Mouse (Mus musculus) heart, postnatal 36 days (tissue): ENCODE data around the gene Ikzf3. TPM values are rescaled to one million over a fixed set of nuclear protein-coding genes. Genes with fewer than 3 reads are reported as not detected.

Experiments used
- DNase-seq, 2 experiments: peaks; one replicate each; pipeline ENCODE4 v3.0.0; 2021 to 2022
- intact Hi-C: fragments of 180-260 bp; cut with DNase I; formaldehyde crosslinking; loops from one replicate; pipeline ENCODE4 v1.15.1; 2025
- total RNA-seq, 2 experiments: library from RNA; stranded (reverse); gene quantifications; 2 replicates each; pipeline ENCODE4 v1.2.3; 2021

Gene Ikzf3
- under 1 TPM; 0.44 to 0.84 TPM for total RNA-seq

DNA sequence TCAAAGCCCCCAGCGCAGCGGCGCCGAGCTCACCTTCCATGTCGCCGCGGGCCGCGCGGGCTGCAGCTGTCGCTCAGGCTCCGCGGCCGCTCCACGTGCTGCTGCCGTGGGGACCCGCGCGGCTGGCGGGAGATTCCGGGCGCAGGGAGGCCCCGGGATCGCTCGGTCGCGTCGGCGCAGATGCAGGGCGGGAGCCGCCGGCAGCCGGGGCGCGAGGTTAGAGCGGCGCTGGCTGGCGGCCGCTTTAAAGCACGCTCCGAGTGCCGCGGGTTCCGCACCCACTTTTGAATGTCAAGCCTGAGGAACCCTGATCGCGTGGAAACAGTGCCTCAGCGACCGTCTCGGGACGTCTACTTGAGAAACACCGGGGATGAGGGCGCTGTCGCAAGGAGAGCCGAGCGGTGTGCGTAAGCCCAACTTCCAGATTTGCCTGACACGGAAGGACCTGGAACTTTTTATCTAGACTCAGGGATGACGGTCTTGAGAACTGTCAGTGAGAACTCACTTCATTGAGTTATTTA, at the start of gene Ikzf3:
Gene Ikzf3 (minus strand): TSS at position 321 of the 521 bp plus-strand sequence.
- intact Hi-C loops, result no loop called here
- DNase-seq, result peak; percentile 14 to 40

DNA sequence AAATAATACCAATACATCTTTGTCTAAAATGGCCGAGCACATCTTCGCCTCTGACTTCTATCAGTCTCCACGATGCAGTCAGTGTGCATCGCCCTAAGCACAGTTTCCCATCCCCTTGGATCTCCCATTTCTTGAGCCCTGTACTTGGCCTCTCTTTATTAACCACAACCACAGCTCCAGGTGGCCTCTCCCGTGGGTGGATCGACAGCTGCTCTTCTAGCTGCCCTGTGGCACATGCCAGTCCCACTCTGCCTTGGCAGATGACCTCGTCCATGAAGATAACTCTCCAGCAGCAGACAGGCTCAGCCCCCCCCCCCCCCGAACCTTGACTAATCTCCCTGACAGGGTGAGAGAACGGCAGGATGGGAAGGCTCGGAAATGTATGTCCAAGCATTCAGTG, 49.6 kb upstream of the Ikzf3 start:
- DNase-seq, result no peak
- intact Hi-C loops, result no loop called here

GRCm38 (mm10) chr11:98595021-98595420, 49.2 kb upstream of the Ikzf3 start:
- no peak for DNase-seq
- intact Hi-C loops, result no loop called here

- no peak for DNase-seq
- intact Hi-C loops, result no loop called here
Observed at GRCm38 (mm10) chr11:98590548-98591445, 45.0 kb upstream of the Ikzf3 start.

- DNase-seq, result no peak
- intact Hi-C loops, result loop anchor here (5.0 kb wide), 1 partner anchor 132 kb away; no protein-coding TSS in a partner anchor
Observed at GRCm38 (mm10) chr11:98589306-98589705, 43.5 kb upstream of the Ikzf3 start.

GRCm38 (mm10) chr11:98588833-98589281, 43.0 kb upstream of the Ikzf3 start:
- DNase-seq, result peak in 1 of 2 experiments; percentile 29

DNA sequence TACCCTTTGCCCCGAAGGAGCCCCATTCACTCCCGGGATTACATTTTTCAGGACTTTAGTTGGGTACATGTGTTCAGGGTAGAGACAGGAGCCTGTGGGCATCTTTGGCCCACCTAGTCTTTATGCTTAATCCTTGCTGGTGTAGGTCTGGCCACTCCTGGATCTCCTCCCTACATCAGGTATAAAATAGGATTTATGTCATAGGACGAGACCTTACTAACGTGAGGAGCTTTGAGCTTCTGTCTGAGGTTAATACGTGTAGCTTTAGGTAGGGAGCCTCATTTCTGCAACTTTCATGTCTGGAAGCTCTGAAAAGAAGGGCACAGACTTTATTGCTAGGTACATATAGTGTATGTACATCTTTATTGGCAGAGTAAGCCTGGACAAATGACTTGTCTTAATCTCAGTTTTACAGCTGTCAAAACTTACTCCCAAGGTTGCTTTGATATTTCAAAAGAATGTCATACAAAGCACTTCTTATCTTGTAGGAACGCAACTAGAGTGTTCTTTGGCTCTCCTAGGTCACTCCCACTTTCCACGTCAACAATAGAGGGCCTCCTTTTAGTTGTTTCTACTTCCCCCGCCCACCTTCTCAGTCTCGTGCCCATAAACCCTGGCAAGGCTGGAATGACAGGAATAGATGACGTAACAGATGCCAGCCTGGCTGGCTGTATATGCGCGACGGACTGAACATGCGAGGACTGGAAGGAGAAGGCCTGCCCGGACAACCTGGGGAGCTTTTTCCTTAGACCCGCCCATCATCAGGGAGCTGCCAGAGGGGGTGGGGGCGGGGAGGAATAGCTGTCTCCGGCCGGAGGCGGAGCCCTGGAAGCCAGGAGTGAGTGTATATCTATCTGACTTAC, 42.1 kb upstream of the Ikzf3 start:
- intact Hi-C loops, result loop anchor here (2.0 to 5.0 kb wide), 2 partner anchors 37 to 131 kb away; partner anchors contain the start of gene Zpbp2
- DNase-seq, result peak; percentile 79 to 86

More at GRCm38 (mm10) chr11:98588833-98589281, 43.0 kb upstream of the Ikzf3 start:
- intact Hi-C loops, result loop anchor here (5.0 kb wide), 1 partner anchor 132 kb away; no protein-coding TSS in a partner anchor

GRCm38 (mm10) chr11:98586892-98587563, 41.2 kb upstream of the Ikzf3 start, which contains the start of gene Ormdl3:
Gene Ormdl3, minus strand, starts transcription at chr11:98587368.
- intact Hi-C loops, result loop anchor here (2.0 to 5.0 kb wide), 2 partner anchors 36 to 130 kb away; partner anchors contain the start of gene Zpbp2
- DNase-seq, result peak; percentile 97

- peak; percentile 35 to 45 for DNase-seq
- intact Hi-C loops, result loop anchor here (2.0 to 5.0 kb wide), 2 partner anchors 35 to 129 kb away; partner anchors contain the start of gene Zpbp2
Observed at GRCm38 (mm10) chr11:98586087-98586891, 40.5 kb upstream of the Ikzf3 start.

- intact Hi-C loops, result loop anchor here (5.0 kb wide), 1 partner anchor 127 kb away; no protein-coding TSS in a partner anchor
- no peak for DNase-seq
Observed at GRCm38 (mm10) chr11:98584629-98585177, 38.9 kb upstream of the Ikzf3 start.

DNA sequence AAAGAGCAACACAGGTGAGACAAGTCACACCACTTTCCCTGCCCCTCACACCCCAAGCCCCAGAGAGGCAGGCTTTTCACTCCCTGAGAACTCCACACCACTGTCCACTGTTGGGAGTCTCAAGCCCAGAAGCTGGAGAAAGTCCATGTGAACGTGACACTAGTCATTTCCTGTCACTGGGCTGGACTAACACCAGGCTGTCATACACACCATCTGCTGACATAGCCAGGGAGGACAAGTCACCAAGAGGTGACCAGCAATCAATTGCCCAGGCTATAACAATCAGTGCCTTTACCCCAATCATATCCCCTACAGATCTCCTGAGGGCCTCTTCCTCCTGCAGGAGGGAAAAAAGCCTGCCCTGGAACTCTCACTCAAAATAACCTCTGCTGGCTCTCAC, 38.3 kb upstream of the Ikzf3 start:
- intact Hi-C loops, result no loop called here

GRCm38 (mm10) chr11:98583571-98583970, 37.7 kb upstream of the Ikzf3 start:
- no peak for DNase-seq
- intact Hi-C loops, result no loop called here

More for the DNA sequence above, 38.3 kb upstream of the Ikzf3 start:
- no peak for DNase-seq

- no peak for DNase-seq
- intact Hi-C loops, result no loop called here
Observed at GRCm38 (mm10) chr11:98583265-98583552, 37.4 kb upstream of the Ikzf3 start.

DNA sequence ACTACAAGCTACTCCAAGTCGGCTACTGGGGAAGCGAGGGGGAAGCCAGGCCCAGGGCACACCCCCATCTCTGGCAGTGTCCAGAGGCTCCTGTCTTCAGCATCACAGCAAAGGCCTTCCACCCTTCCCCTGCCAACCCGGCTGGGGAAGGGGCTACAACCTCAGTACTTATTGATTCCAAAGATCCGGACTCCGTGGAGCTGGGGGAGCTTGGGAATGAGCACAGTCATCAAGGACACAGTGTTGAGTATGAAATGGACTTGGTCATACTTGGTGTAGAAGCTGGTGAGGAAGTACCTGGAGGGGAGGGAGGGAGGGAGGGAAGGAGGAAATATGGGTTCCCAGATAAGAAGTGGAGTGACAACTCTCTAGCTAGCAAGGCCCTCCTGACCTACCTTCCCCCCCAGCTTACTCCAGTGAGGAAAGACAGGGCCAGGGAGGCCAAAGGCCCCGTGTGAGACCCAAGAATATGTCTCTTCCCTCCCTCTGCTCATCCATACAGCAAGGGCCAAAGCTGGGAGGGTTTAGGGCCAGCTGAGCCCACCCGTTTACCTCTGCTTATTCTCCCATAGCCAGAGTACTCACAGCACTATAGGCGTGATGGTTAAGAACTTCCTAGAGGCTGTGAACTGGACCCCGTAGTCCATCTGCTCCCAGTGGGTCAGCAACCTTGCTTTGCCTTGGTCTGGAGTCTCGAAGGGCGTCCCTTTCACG, 36.9 kb upstream of the Ikzf3 start:
- intact Hi-C loops, result no loop called here
- no peak for DNase-seq

DNA sequence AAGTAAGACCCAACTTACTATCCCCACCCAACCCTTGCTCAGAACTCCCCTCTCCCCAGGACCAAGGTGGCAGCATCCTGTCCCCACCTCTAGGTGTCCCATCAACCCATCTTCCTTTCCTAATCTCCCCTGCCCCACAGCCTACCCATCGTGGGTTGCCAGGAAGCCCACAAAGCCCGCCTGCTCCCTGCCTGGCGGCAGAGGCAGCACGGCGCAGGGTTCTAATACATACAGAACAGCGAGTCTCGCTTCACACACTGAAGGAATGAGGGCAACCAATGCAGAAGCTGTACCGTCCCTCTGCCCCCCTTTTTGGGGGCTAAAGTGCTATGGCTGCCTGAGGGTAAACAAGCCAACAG, 36.2 kb upstream of the Ikzf3 start:
- intact Hi-C loops, result no loop called here
- no peak for DNase-seq

DNA sequence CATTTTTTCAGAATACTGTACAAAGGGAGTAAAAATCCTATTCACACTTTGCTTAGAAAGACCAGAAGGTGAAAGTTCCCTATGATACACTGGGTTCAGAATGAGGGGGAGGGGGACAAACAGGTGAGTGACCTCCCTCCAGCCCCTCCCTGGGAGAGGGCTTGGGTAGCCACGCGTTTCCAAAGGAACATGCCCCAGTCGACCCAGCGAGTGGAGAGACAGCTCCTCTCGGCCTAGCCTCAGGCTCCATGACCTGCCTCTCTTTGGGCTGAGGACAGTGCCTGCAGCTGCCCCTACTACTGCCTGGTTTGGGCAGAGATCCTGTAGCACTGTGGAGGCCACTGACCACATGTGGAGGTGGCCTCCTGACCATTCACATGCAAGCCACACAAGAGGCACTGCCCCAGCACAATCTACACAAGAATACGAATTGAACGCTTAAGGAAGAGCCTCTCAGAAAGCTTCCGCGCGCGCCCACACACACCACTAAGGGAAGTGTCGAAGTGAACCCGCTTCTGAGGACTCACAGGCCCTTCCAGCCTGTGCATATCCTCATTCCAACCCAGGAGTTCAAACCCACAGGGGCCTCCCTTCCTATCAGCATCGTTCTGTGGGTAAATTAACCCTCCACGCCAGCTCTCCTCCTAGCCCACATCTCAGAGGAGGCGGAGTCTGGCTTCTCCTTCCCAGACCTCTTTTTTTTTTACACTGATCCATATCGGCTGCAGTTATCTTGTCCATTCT, 35.6 kb upstream of the Ikzf3 start:
- DNase-seq, result no peak

DNA sequence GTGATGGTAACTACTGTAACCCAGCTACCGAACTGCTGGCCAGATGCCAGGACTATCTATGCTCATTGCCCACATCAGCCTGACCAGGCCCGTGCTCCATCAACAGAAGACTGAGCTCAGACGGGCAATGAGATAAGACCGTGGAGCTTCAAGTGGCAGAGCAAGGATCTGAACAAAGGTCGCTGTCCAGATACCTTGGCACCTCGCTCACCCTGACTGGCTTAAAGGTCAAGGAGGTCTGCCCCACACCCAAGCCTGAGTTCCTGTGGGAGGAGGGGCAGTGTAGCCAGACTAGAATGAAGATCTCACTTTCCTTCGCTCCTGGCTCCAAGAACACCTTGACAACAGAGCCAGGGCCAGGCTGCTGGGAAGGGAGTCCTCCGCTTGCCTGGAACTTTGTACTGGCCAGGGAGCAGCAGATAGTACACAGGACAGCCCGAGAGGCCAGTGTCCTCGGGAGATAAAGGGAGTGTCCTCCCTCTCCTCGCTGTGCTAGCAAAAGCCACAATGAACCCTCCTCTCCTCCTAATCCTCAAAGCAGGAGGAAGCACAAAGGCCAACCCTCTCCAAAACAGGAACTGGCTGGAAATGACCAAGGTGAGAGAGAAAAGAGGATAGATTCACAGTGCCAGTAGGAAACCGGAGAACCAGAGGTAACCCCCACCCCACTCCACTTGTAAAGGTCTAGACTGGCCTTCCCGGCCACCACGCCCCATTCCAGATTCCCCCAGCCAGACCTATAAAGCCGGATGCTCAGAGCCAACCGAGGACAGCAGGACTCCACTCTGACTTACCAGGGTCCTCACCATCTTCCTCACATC, 34.7 kb upstream of the Ikzf3 start:
- intact Hi-C loops, result no loop called here

More for the DNA sequence above, 35.6 kb upstream of the Ikzf3 start:
- intact Hi-C loops, result no loop called here

More for the DNA sequence above, 34.7 kb upstream of the Ikzf3 start:
- DNase-seq, result no peak
